Mouse (Mus musculus): ENCODE data around the gene Herc3.

GRCm38 (mm10) chr6:58950410-58950809, 119.1 kb downstream of the Herc3 start:
- TF ChIP-seq CTCF (IDR thresholded peaks at IDR 0.05; ENCODE audit: insufficient read depth, low read depth, low read length): no peak
- TF ChIP-seq POLR2A (IDR thresholded peaks at IDR 0.05; ENCODE audit: insufficient read depth, low read depth, low read length): no peak
